Mouse (Mus musculus) thymus, adult 2 months (tissue): ENCODE results near the gene Sh3bgrl. TPM values are rescaled to one million over a fixed set of nuclear protein-coding genes. Genes with fewer than 3 reads are reported as not detected.

Experiments used
- DNase-seq: peaks from one replicate; pipeline ENCODE4 v3.0.0; 2021
- H3K27ac ChIP-seq: fragments of 200-500 bp; 2 replicates; pipeline ENCODE4 v1.5.1; 2012; ENCODE audit warnings: low read length, control low read depth; ENCODE audit not compliant: control insufficient read depth, insufficient read depth
- H3K27me3 ChIP-seq: fragments of 200-500 bp; 2 replicates; pipeline ENCODE4 v1.6.1; 2012; ENCODE audit warnings: mild to moderate bottlenecking, low read length, moderate library complexity, mixed read lengths; ENCODE audit not compliant: control insufficient read depth, insufficient read depth
- H3K36me3 ChIP-seq: fragments of 200-500 bp; 2 replicates; pipeline ENCODE4 v1.6.1; 2012; ENCODE audit warnings: mild to moderate bottlenecking, low read length, moderate library complexity; ENCODE audit not compliant: control insufficient read depth, insufficient read depth
- H3K4me1 ChIP-seq: fragments of 200-500 bp; replicated peaks from 2 replicates; pipeline ENCODE4 v1.6.1; 2012; ENCODE audit warnings: low read length; ENCODE audit not compliant: control insufficient read depth, insufficient read depth
- H3K4me3 ChIP-seq: fragments of 200-500 bp; 2 replicates; pipeline ENCODE4 v1.5.1; 2012; ENCODE audit warnings: mild to moderate bottlenecking, low read length, control low read depth, moderate library complexity; ENCODE audit not compliant: control insufficient read depth, insufficient read depth
- CTCF ChIP-seq: fragments of 200-500 bp; IDR thresholded peaks from 2 replicates; pipeline ENCODE4 v1.5.1; 2012; ENCODE audit warnings: mild to moderate bottlenecking, control low read depth, low read length, moderate library complexity, borderline replicate concordance; ENCODE audit not compliant: control insufficient read depth, poor library complexity, insufficient read depth; ENCODE audit errors: extremely low read depth
- POLR2A ChIP-seq: fragments of 200-500 bp; IDR thresholded peaks from 2 replicates; pipeline ENCODE4 v1.6.1; 2012; ENCODE audit warnings: mild to moderate bottlenecking, low read length, control low read depth, moderate library complexity; ENCODE audit not compliant: control insufficient read depth, poor library complexity, insufficient read depth; ENCODE audit errors: extremely low read depth
- WGBS: fragments of 180-500 bp; shearing (Covaris S2); methylation state at CpG from one replicate; pipeline ENCODE4 v1.1.7; 2018; 5-methylcytosine and 5-hydroxymethylcytosine counted together
- polyA plus RNA-seq: library from polyadenylated mRNA; depleted of rRNA; stranded (reverse); fragments of >200 nt; gene quantifications from 2 replicates; pipeline ENCODE4 v1.2.3, GENCODE M21; 2012; rRNA removed

The Sh3bgrl gene
- polyA plus RNA-seq, 1 experiment, result 9.5 TPM

DNA sequence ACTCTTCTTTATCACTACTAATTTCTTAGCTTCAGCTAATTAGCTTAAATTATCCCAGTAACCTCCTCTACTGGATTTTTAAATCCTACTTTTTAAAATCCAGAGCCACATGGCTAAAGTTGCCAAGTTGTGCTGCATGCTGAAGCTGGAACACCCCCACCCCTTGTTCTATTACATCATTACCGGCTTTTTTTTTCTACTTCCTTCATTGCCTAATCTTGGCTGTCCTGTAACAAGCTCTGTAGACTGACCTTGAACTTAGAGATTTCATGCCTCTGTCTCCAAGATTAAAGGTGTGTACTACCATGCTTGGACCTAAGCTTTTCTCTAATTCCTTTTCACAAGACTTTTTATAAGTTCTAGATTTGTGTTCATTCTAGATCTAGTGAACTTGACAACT lies 133.6 kb downstream of the Sh3bgrl start:
- WGBS, result 95% methylated on average over 1 of the region's 1 CpGs
- no peak overlapping the region for H3K27ac ChIP-seq
- H3K27me3 ChIP-seq, result no peaks in the 10 kb centered on the region
- no peak for DNase-seq
- TF ChIP-seq POLR2A (no peak), CTCF (no peak)
- H3K4me1 ChIP-seq, result no peaks in the 10 kb centered on the region
- H3K4me3 ChIP-seq, result no peak overlapping the region
- no peaks in the 10 kb centered on the region for H3K36me3 ChIP-seq

GRCm38 (mm10) chrX:109235383-109236036 lies 140.3 kb downstream of the Sh3bgrl start:
- H3K36me3 ChIP-seq, result no peaks in the 10 kb centered on the region
- no peak overlapping the region for H3K4me3 ChIP-seq
- H3K4me1 ChIP-seq, result no peaks in the 10 kb centered on the region
- 96% methylated on average over 3 of the region's 3 CpGs for WGBS
- TF ChIP-seq POLR2A (no peak), CTCF (no peak)
- H3K27ac ChIP-seq, result no peak overlapping the region
- H3K27me3 ChIP-seq, result no peaks in the 10 kb centered on the region
- no peak for DNase-seq

DNA sequence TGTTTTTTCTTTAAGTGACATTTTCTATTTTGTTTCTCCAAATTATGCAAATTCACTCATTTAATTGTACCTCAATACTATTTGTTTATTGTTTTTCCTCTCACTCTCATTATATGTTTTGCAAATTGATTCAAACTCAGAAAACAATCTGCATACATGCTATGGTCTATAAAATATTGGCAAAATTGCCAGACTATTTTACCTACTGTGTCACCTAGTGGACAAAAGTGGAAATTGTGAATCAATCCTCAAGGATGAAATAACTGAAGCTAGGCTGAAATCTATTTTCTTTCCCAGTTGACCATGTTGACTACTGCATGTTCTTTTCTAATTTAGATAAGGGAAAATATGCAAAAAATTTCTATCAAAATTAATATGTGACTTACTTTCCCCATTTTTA lies 143.0 kb downstream of the Sh3bgrl start:
- no peak overlapping the region for H3K4me3 ChIP-seq
- H3K27me3 ChIP-seq, result no peaks in the 10 kb centered on the region
- DNase-seq, result no peak
- no peak overlapping the region for H3K27ac ChIP-seq
- H3K36me3 ChIP-seq, result no peaks in the 10 kb centered on the region
- TF ChIP-seq CTCF (no peak), POLR2A (no peak)
- H3K4me1 ChIP-seq, result no peaks in the 10 kb centered on the region

Other genes starting within 250 kb of the Sh3bgrl start
- gene Hmgn5, start 82.0 kb upstream of the Sh3bgrl start, polyA plus RNA-seq, result 0.78 and 0.82 TPM in 2 replicates
- 0.05 TPM in 2 replicates for gene Gm6377, start 101.4 kb downstream of the Sh3bgrl start, polyA plus RNA-seq